Mouse (Mus musculus) frontal cortex, adult (tissue): ENCODE results near the gene Olfr955.
A peak's percentile ranks its signal among the peaks of the same experiment; 100 is the strongest.

Source experiments
- ATAC-seq: cut with Nextera tagmentation; 2 replicates; pipeline ENCODE4 v1.9.2; 2017; ENCODE audit warnings: mild to moderate bottlenecking, moderate library complexity, mixed read lengths; ENCODE audit not compliant: low TSS enrichment

Gene Olfr955

DNA sequence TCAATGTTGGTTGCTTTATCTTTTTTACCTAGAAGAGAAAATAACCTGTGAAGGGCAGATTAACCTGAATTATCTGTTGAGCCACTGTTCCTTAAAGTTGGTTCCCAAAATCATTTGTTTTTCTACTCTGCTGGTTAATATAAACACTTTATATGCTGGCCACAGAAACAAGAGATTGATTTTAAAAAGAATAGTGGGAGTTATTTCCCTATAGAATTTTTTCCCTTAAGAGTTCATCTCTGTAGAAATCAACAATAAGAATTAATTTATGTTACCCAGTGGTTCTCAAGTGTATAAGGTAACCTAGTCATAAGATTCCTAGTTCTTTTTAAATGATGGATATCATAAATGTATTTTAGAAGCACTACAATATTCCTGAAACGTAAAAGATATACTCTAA, at the start of gene Olfr955:
Gene Olfr955 (minus strand): TSS at position 101 of the 400 bp plus-strand sequence.
- ATAC-seq = no peak

DNA sequence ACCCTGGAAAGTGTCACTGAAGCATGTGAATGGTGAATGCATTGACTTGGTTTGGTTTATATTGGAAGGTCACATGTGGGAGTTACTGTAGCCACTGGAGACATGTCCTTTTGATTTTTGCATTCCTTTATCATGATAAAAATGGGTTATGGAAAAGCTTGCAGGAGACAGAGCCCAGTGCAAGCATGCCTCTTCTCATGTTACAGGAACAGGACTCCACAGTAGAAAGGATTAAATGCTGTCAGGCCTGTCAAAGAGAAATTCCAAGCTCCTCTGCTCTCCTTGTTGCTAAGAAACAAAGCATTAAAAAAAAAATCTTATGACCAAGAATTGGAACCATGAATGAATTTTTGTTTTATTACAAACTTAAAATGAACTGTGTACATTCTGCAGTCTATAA, 46.9 kb upstream of the Olfr955 start:
- ATAC-seq = no peak

DNA sequence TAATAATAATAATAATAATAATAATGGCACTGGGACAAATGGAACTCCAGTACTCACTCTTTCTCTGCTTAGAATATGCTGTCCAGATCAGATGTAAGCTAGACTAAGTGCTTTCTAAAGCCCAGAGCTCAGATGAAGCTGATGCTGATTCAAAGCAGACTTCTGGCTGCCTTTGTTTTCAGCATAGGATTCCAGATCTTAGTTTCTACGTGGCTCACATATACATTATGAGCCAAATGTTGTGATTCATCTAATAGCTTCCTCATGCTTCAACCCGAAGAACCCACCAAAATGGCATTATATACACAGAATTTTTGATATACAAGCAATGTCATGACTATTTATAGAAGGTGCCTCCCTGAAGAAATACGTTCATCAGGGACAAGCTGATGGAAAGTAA, 43.8 kb upstream of the Olfr955 start, which contains the start of gene Olfr957:
Gene Olfr957 (minus strand): TSS at position 279 of the 400 bp plus-strand sequence.
- no peak for ATAC-seq

DNA sequence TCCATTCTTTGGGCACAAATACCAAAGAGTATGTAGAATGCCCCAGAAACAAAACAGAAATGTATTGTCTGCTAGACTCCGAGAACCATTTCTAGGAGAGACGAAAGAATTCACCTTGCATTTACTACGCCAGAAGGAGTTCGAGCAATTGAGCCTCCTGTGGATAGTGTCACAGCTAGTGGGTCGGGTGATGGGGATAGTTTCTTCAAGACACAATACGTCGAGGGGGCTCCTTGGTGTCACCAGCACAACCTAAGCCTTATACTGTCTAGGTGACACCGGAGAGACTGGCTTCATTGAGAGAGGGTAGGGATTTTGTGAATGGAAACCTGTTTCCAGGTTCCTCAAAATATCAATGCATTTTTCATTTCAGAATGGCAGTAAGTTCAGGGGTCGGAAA, 37.7 kb upstream of the Olfr955 start:
- no peak for ATAC-seq

DNA sequence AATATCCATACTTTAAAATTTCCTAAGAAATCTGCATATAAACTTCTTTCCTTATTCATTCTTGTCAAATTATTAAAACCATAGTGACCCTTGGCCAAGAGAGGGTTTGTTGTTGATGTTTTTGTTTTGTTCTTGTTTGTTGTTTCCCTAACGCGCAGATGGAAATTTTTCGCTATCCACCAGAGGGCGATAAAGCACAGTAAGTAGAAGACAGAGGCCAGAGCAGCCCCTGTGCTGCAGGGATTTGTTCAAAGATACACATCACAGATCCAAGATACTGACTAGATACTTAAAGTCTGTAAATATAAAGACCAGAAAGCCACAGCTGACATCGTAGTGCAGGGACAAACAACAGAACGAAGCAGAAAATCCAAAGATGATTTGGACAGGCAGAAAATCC, 37.3 kb upstream of the Olfr955 start:
- ATAC-seq = peak; percentile 65; the same call in 1 of the 2 replicates

DNA sequence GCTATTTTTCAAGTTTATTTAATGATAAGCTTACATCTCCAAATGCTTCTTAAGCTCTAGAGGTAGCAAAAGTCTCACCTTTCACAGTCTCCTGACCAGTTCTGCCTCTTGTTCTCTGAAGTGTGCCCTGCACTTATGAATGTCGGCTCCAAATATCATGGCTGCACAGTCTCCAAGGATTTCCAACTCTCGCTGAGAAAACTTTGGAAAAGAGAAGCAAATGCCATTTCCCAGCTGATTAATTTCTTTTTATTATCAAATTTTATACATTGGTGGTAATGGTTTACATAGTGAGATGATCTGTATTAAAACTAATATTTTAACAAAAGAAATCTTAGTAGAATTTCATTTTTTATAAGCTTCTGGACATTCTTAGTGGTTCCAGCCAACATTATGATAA, 22.2 kb upstream of the Olfr955 start, which contains the start of gene Olfr44:
Gene Olfr44 (minus strand): TSS at position 101 of the 400 bp plus-strand sequence.
- no peak for ATAC-seq

DNA sequence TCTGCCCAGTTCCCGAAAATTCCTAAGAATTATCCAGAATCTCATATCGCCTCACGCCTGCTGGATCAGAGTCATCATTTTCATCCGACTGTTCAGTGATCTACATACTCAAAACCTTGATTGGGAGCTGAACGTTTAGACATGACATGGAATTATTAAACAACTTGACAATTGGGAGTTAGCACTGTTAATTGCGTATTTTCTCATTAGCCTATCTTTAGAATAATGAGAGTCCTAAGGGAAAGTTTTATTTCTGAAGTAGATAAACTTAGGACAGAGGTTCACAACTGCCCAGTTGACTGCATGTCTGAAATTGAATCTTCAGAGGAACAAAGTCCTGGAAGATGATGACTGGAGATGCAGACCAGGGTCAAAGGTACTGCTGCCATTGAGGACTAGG, 15.3 kb downstream of the Olfr955 start, which contains the start of gene Olfr954:
Gene Olfr954 (plus strand): TSS at position 301 of the 400 bp plus-strand sequence.
- no peak for ATAC-seq

DNA sequence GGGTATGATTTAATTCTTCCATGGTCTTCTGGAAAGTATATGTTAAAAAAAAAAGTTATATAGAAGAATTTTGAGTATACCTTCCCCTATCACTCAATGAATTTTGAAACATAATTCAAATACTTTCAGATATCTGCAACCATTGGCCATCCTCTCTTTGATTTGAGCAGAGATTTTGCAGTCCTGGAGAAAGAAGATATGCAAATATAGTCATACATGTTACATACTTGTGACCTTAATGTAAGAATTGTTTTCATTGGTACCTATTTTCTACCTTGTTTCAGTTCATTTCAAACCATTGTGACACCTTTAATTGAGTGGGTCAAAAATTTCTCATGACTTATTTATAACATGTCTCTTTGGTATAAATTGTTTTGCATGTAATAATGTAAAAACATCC, 44.7 kb downstream of the Olfr955 start, which contains the start of gene Olfr952:
Gene Olfr952 (minus strand): TSS at position 101 of the 400 bp plus-strand sequence.
- no peak for ATAC-seq
